Mouse (Mus musculus): ENCODE measurements around the gene Amdhd2.

DNA sequence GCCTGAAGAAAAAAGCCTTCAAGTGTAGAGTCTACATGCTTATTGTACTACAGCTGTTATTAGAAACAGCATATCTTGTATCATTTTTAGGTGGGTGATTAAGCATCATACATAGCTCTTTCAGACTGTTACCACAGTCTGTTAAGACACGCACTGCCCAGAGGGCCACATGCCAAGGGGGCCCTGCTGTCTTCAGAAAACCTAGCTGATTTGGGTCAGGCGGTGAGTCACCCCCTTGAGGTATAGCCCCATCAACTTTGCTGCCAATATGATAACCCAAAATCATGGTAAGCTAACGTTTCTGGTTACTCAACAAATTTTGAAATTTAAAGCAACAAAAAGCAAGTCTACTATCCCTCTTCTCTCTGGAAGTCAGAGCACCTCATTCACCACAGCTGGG lies 44.1 kb downstream of the Amdhd2 start:
- no peak for TF ChIP-seq POLR2A (IDR thresholded peaks at IDR 0.05; ENCODE audit: low read depth, low read length)
- no peak for TF ChIP-seq CTCF (IDR thresholded peaks at IDR 0.05; ENCODE audit: borderline replicate concordance, insufficient read depth, low read length)
